Mouse (Mus musculus) neural tube, embryonic 12.5 days (tissue): ENCODE data around the gene Ppp2r5b. TPM values are rescaled to one million over a fixed set of nuclear protein-coding genes. Genes with fewer than 3 reads are reported as not detected.
A peak's percentile ranks its signal among the peaks of the same experiment; 100 is the strongest.

ENCODE experiments used
- ATAC-seq: fragments of 200-750 bp; cut with Nextera tagmentation; 2 replicates; pipeline ENCODE4 v1.8.0; 2017; ENCODE audit warnings: low read depth, mild to moderate bottlenecking, moderate TSS enrichment, moderate library complexity; ENCODE audit not compliant: low FRiP score
- H3K27ac ChIP-seq: fragments of 300-500 bp; sonication (generic); 2 replicates; pipeline ENCODE4 v1.5.1; 2016
- H3K27me3 ChIP-seq: fragments of 300-500 bp; sonication (generic); replicated peaks from 2 replicates; pipeline ENCODE4 v1.6.1; 2016; ENCODE audit warnings: mild to moderate bottlenecking
- H3K36me3 ChIP-seq: fragments of 300-500 bp; sonication (generic); 2 replicates; pipeline ENCODE4 v1.6.1; 2016; ENCODE audit warnings: mild to moderate bottlenecking
- H3K4me1 ChIP-seq: fragments of 300-500 bp; sonication (generic); 2 replicates; pipeline ENCODE4 v1.6.1; 2016
- H3K4me2 ChIP-seq: fragments of 300-500 bp; sonication (generic); replicated peaks from 2 replicates; pipeline ENCODE4 v1.6.1; 2016; ENCODE audit warnings: mild to moderate bottlenecking
- H3K4me3 ChIP-seq: fragments of 300-500 bp; sonication (generic); 2 replicates; pipeline ENCODE4 v1.5.1; 2016
- H3K9ac ChIP-seq: fragments of 300-500 bp; sonication (generic); 2 replicates; pipeline ENCODE4 v1.6.1; 2016; ENCODE audit warnings: mild to moderate bottlenecking
- H3K9me3 ChIP-seq: fragments of 300-500 bp; sonication (generic); 2 replicates; pipeline ENCODE4 v1.6.1; 2016; ENCODE audit warnings: mild to moderate bottlenecking
- WGBS: fragments of 180-500 bp; shearing (Covaris S2); methylation state at CpG from one replicate; pipeline ENCODE4 v1.1.7; 2016; 5-methylcytosine and 5-hydroxymethylcytosine counted together
- polyA plus RNA-seq: library from polyadenylated mRNA; unstranded; fragments of >200 nt; fragmentation: Nextera tagmentation; extraction: Ambion mirVana; gene quantifications from 2 replicates; pipeline ENCODE4 v1.2.1, GENCODE M21; 2016

Gene Ppp2r5b
- polyA plus RNA-seq, 1 experiment from 2014 or later = 82.8 TPM

- H3K4me3 ChIP-seq = peak overlapping the region; percentile 86
- no peaks in the 10 kb centered on the region for H3K27me3 ChIP-seq
- H3K9me3 ChIP-seq = no peaks in the 10 kb centered on the region
- H3K9ac ChIP-seq = peak overlapping the region; percentile 92
- peak overlapping the region; percentile 96 for H3K4me2 ChIP-seq
- WGBS = 1% methylated on average over 4 of the region's 4 CpGs
- peaks cover 31% of the 10 kb centered on the region for H3K36me3 ChIP-seq
- ATAC-seq = no peak; the same call in 1 of the 2 replicates
- no peak overlapping the region for H3K27ac ChIP-seq
- peaks cover 8% of the 10 kb centered on the region for H3K4me1 ChIP-seq
Observed at GRCm38 (mm10) chr19:6242281-6242680, 6.6 kb upstream of the Ppp2r5b start.

DNA sequence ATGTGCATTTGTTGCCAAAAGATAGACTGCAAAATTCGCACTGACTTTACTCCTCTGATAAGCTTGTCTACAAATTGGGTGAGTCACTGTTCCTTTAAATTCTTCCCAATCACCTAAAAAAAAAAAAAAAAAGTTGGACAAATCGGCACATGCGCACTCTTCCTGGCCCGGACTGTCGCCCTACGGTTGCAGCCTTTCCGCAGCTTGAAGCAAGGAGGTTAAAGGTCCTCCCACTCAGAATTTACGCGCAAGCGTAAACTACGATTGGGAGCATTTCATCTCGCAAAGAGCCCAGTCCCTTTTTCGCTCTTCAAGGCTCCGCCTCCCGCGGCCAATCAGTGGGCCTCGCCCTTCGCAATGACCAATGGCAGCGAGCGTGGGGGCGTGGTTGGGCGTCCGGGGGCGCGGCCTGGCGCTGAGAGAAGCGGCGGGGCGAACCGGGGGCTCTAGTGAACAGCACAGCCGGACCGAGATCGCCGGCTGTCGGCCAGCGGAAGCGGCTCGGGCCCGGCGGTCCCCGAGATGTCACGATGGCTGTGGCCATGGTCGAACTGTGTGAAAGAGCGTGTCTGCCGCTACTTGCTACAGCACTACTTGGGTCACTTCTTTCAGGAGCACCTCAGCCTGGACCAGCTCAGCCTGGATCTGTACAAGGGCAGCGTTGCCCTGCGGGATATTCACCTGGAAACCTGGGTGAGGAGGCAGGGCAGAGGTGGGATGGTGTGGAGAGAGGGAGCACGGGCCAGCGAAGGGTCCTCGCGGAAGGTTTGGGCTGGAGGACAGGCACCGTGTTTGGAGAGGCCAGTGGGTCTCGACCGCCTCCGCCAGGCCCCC, 5.8 kb upstream of the Ppp2r5b start, which contains the start of gene Atg2a:
Gene Atg2a (plus strand): TSS at position 395 of the 834 bp plus-strand sequence.
- H3K4me1 ChIP-seq = peaks cover 8% of the 10 kb centered on the region
- H3K36me3 ChIP-seq = peaks cover 23% of the 10 kb centered on the region
- no peaks in the 10 kb centered on the region for H3K27me3 ChIP-seq
- no peaks in the 10 kb centered on the region for H3K9me3 ChIP-seq
- under 1% methylated on average over 55 of the region's 55 CpGs for WGBS
- peak within 1 kb of the TSS; percentile 86 for H3K4me3 ChIP-seq
- H3K4me2 ChIP-seq = peak within 1 kb of the TSS; percentile 96
- H3K9ac ChIP-seq = peak within 1 kb of the TSS; percentile 92
- peak; percentile 92 for ATAC-seq
- H3K27ac ChIP-seq = peak within 1 kb of the TSS; percentile 37; the same call in 1 of the 2 replicates

- no peaks in the 10 kb centered on the region for H3K9me3 ChIP-seq
- H3K27ac ChIP-seq = no peak overlapping the region
- peaks cover 8% of the 10 kb centered on the region for H3K4me1 ChIP-seq
- no peak overlapping the region for H3K4me3 ChIP-seq
- 34% methylated on average over 5 of the region's 5 CpGs for WGBS
- ATAC-seq = no peak
- H3K4me2 ChIP-seq = peak overlapping the region; percentile 96; the same call in 1 of the 2 replicates
- no peaks in the 10 kb centered on the region for H3K27me3 ChIP-seq
- peaks cover 16% of the 10 kb centered on the region for H3K36me3 ChIP-seq
- H3K9ac ChIP-seq = no peak overlapping the region
Observed at GRCm38 (mm10) chr19:6240725-6241124, 5.1 kb upstream of the Ppp2r5b start.

- 69% methylated on average over 1 of the region's 1 CpGs for WGBS
- Histone ChIP-seq H3K9me3 (no peaks in the 10 kb centered on the region), H3K4me3 (no peak overlapping the region), H3K9ac (no peak overlapping the region), H3K27me3 (no peaks in the 10 kb centered on the region), H3K4me1 (peaks cover 11% of the 10 kb centered on the region), H3K4me2 (no peak overlapping the region), H3K27ac (no peak overlapping the region), H3K36me3 (peaks cover 11% of the 10 kb centered on the region)
- ATAC-seq = no peak
Observed at GRCm38 (mm10) chr19:6240136-6240535, 4.5 kb upstream of the Ppp2r5b start.

DNA sequence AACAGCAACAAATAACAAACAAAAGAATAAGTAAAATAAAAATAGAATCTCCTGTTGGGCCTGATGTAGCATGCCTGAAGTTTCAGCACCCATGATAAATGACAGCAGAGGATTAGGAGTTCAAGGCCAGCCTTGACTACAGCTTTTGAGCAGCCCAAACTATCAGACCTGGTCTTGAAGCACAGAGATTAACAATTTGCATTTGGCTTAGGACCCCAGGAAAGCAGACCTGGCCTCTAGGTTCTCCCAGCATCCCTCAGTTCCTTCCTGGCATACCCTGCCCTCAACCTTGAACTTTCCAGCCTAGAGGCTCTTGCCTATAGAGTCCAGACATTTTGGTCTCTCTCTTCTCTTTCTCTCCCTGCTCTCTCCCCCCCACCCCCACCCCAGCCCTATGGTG, 3.1 kb upstream of the Ppp2r5b start:
- H3K4me1 ChIP-seq = peaks cover 22% of the 10 kb centered on the region
- no peaks in the 10 kb centered on the region for H3K9me3 ChIP-seq
- no peak overlapping the region for H3K9ac ChIP-seq
- H3K4me2 ChIP-seq = no peak overlapping the region
- no peaks in the 10 kb centered on the region for H3K27me3 ChIP-seq
- H3K27ac ChIP-seq = no peak overlapping the region
- 0 out of 2 replicates have a peak, but pooled peaks cover under 1% of the 10 kb centered on the region for H3K36me3 ChIP-seq
- no peak for ATAC-seq
- H3K4me3 ChIP-seq = no peak overlapping the region

DNA sequence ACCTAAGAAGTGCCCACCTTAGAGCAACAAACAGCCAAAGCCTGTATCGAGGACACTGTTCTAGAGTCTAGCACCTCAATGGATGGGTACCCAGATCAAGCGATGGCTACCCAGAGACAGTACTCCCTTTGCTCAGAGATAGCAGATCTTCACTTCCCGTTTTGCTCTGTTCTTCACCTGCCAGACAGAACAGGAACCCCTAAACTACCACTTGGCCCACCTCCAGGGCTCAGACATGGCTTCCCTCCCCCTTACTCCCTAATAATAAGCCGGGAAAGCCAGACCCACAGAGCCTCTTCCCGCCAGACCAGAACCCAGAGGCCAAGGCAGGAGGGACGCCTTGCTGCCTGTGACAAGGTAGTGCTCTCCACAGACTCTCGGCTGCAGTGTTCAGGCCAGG, 1.2 kb upstream of the Ppp2r5b start:
- no peak overlapping the region for H3K4me3 ChIP-seq
- H3K9me3 ChIP-seq = no peaks in the 10 kb centered on the region
- no peaks in the 10 kb centered on the region for H3K27me3 ChIP-seq
- no peak overlapping the region for H3K4me2 ChIP-seq
- H3K36me3 ChIP-seq = peaks cover 12% of the 10 kb centered on the region
- ATAC-seq = no peak
- 72% methylated on average over 7 of the region's 7 CpGs for WGBS
- no peak overlapping the region for H3K9ac ChIP-seq
- H3K4me1 ChIP-seq = peaks cover 14% of the 10 kb centered on the region
- no peak overlapping the region for H3K27ac ChIP-seq

DNA sequence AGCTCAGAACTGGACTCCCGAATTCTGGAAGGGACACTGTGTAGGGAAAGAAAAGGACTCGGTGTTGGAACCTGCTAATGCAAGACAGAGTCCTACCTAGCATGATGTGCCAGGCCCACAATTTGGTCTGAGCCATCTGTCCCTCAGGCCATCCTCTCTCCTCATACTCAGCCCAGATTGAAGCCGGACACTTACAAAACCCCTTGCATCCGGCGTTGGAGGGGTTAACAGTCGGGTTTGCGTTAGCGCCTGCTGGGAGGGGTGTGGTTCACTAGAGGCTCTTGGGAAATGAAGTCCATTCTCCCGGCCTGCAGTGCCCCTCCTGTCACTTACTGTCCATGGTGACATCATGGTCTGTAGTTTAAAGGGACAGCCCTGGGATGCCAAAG, 375 bp upstream of the Ppp2r5b start:
- under 1% methylated on average over 9 of the region's 9 CpGs for WGBS
- peaks cover 20% of the 10 kb centered on the region for H3K36me3 ChIP-seq
- H3K4me3 ChIP-seq = peak overlapping the region; percentile 80
- peak overlapping the region; percentile 81 for H3K4me2 ChIP-seq
- peaks cover 14% of the 10 kb centered on the region for H3K4me1 ChIP-seq
- 0 out of 2 replicates have a peak overlapping the region, but pooled peaks have one; percentile 60 for H3K27ac ChIP-seq
- H3K9ac ChIP-seq = peak overlapping the region; percentile 91
- ATAC-seq = peak; percentile 92
- no peaks in the 10 kb centered on the region for H3K9me3 ChIP-seq
- H3K27me3 ChIP-seq = no peaks in the 10 kb centered on the region

DNA sequence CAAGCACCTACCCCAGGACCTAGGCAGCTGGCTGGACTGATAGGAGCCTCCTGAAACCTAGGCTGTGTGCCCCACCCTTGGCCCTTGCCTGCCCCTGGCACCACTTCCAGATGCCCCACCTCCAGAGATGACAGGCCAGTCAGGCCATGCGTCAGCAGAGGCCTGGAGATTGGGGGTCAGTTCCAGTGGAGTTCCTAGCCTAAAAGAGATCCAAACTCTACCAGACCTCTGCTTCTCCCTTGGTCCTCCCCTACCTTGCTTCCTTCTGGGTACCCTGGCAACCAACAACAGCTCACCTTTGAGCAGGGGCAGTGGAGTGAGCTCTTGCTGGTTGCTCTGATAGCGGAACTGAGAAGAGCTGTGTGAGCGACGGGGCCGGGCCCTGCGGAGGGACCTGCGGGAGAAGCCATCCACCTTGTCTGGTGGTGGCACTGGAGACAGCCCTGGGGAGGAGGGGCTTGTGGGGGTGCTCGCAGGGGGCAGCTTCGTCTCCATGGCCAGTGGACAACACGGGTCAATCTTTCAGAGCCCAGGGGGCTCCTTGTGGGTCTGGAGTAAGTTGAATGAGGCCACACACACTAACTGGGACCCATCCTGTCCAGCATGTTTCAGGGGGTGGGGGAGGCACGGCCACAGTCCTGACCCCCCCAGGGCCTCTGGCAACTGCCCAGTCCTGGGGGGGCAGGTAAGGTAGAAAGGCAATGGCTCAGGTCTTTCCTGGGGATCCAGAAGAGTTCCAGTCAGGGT, 1.2 kb downstream of the Ppp2r5b start:
- Histone ChIP-seq H3K4me1 (peaks cover 14% of the 10 kb centered on the region), H3K27ac (no peak overlapping the region), H3K9ac (peak overlapping the region; percentile 91), H3K9me3 (no peaks in the 10 kb centered on the region), H3K36me3 (peaks cover 36% of the 10 kb centered on the region), H3K4me2 (peak overlapping the region; percentile 81), H3K4me3 (peak overlapping the region; percentile 80), H3K27me3 (no peaks in the 10 kb centered on the region)
- WGBS = 72% methylated on average over 11 of the region's 11 CpGs
- no peak for ATAC-seq

- Histone ChIP-seq H3K36me3 (peaks cover 44% of the 10 kb centered on the region), H3K4me2 (0 out of 2 replicates have a peak overlapping the region, but pooled peaks have one; percentile 81), H3K27me3 (no peaks in the 10 kb centered on the region), H3K27ac (no peak overlapping the region), H3K9ac (no peak overlapping the region), H3K4me1 (peaks cover 14% of the 10 kb centered on the region), H3K4me3 (no peak overlapping the region), H3K9me3 (no peaks in the 10 kb centered on the region)
- WGBS = 93% methylated on average over 16 of the region's 16 CpGs
- no peak for ATAC-seq
Observed at GRCm38 (mm10) chr19:6233647-6234046, 2.0 kb downstream of the Ppp2r5b start.

DNA sequence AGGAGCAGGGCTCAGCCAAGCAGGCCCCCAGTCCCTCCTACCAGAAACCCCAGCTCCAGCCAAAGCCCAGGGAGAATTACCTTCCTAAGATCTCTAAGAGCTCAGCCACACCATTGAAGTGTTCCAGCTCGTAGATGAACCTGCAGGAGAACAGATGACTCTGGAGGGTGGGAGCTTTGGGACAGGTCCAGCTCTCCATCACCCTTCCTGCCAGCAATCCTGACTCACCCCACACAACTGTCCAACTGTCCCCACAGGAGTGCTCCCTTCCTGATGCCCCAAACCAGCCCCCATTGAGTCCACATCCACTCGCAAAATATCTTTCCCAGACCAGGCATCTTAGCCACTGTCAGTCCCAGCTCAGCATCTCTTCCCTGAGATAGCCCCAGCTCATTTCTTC, 4.6 kb downstream of the Ppp2r5b start:
- no peak overlapping the region for H3K4me2 ChIP-seq
- H3K4me3 ChIP-seq = no peak overlapping the region
- 88% methylated on average over 2 of the region's 2 CpGs for WGBS
- no peak overlapping the region for H3K27ac ChIP-seq
- no peaks in the 10 kb centered on the region for H3K9me3 ChIP-seq
- H3K4me1 ChIP-seq = peaks cover 14% of the 10 kb centered on the region
- no peaks in the 10 kb centered on the region for H3K27me3 ChIP-seq
- no peak for ATAC-seq
- H3K9ac ChIP-seq = no peak overlapping the region
- H3K36me3 ChIP-seq = peaks cover 65% of the 10 kb centered on the region

DNA sequence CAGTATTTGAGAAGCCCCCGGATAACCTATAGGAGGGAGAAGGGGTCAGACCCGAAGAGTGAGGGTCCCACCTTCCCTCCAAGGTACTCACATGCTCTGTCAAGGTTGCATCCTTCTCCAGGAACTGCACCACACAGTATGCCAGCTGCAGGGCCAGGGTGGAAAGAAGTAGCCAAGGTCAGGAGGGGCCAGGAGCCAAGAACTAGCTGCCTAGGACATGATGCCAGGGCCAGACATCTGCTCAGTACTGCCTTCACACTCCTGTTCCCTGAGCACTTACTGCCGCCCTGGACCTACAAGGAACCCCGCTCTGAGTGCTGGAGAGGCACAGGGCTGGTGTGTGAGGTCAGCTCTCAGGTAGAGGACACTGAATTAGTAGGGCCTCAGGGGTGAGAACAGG, 5.3 kb downstream of the Ppp2r5b start:
- Histone ChIP-seq H3K27ac (no peak overlapping the region), H3K9ac (no peak overlapping the region), H3K27me3 (no peaks in the 10 kb centered on the region), H3K4me2 (no peak overlapping the region), H3K4me3 (no peak overlapping the region), H3K9me3 (no peaks in the 10 kb centered on the region), H3K4me1 (peaks cover 14% of the 10 kb centered on the region), H3K36me3 (peaks cover 65% of the 10 kb centered on the region)
- WGBS = 87% methylated on average over 4 of the region's 4 CpGs
- no peak for ATAC-seq

DNA sequence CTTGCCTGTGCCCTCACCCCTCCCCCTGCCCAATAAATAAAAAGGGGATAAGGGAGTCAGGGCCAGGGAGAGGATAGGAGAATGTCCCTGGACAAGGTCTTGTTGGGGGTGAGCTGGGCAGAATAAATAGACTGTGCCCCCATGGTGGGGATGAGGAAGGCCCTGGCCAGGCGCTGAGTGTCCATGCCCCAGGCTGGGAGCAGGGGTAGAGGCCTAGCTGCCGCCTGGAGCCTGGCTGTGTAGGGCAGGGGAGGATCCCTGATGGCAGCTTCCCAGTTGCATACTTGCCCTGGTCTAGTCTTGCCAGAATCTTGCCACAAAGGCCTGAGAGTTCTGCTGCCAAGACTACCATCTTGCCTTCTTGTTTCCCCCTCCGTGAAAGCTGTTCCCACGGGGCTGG, 7.8 kb downstream of the Ppp2r5b start:
- H3K36me3 ChIP-seq = peaks cover 61% of the 10 kb centered on the region
- no peak overlapping the region for H3K27ac ChIP-seq
- WGBS = 85% methylated on average over 4 of the region's 4 CpGs

More for the DNA sequence above, 7.8 kb downstream of the Ppp2r5b start:
- no peaks in the 10 kb centered on the region for H3K9me3 ChIP-seq
- no peak overlapping the region for H3K4me3 ChIP-seq
- H3K4me2 ChIP-seq = no peak overlapping the region
- no peaks in the 10 kb centered on the region for H3K4me1 ChIP-seq
- H3K9ac ChIP-seq = no peak overlapping the region
- H3K27me3 ChIP-seq = no peaks in the 10 kb centered on the region
- ATAC-seq = no peak
